Mouse (Mus musculus): ENCODE measurements around the gene Xaf1. TPM values are rescaled to one million over a fixed set of nuclear protein-coding genes. Genes with fewer than 3 reads are reported as not detected.

Xaf1 gene
- polyA plus RNA-seq, 1 experiment, result 35.2 TPM

- Histone ChIP-seq H3K4me3 (replicated peaks; ENCODE audit: control insufficient read depth, low read depth, low read length) (no peak overlapping the region), H3K4me1 (ENCODE audit: control insufficient read depth, insufficient read depth, low read length) (no peaks in the 10 kb centered on the region), H3K27ac (ENCODE audit: control insufficient read depth, insufficient read depth, low read depth, low read length, poor library complexity) (no peak overlapping the region)
- TF ChIP-seq CTCF (IDR thresholded peaks at IDR 0.05; ENCODE audit: control insufficient read depth, insufficient read depth, low read length) (no peak), POLR2A (IDR thresholded peaks at IDR 0.05; ENCODE audit: borderline replicate concordance, control insufficient read depth, low read depth, low read length) (no peak)
- WGBS, result 69% methylated on average over 5 of the region's 5 CpGs
Measured at GRCm38 (mm10) chr11:72281143-72281851, 20.1 kb upstream of the Xaf1 start.

DNA sequence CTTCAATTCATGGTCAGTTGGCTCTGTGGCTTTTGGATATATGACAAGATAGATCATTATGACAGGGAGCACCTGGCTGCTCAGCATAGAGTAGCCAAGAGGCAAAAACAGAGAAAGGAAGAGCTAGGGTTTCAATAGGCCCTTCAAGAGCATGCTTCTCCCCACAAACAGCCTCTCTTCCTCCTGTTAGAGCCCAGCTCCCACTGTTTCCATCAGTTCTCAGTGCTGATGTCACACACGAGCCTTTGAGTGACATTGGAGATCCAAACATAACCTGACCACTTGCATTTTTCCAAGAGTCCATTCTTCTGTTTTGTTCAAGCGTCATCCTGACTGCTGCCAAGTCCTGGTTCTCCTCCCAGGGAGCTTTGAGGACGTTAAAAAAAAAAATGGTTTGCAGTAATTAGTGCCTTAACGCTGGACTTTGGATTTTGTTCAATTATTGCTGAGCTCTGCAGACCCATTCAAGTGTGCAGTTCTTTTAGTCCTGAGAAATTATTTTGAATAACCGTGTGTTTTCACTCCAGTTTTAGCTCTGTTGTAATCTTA lies 19.5 kb upstream of the Xaf1 start:
- 59% methylated on average over 5 of the region's 5 CpGs for WGBS
- TF ChIP-seq CTCF (IDR thresholded peaks at IDR 0.05; ENCODE audit: control insufficient read depth, insufficient read depth, low read length), result no peak
- no peak for TF ChIP-seq POLR2A (IDR thresholded peaks at IDR 0.05; ENCODE audit: borderline replicate concordance, control insufficient read depth, low read depth, low read length)
- no peak overlapping the region for H3K27ac ChIP-seq (ENCODE audit: control insufficient read depth, insufficient read depth, low read depth, low read length, poor library complexity)
- H3K4me3 ChIP-seq (replicated peaks; ENCODE audit: control insufficient read depth, low read depth, low read length), result no peak overlapping the region
- no peaks in the 10 kb centered on the region for H3K4me1 ChIP-seq (ENCODE audit: control insufficient read depth, insufficient read depth, low read length)

DNA sequence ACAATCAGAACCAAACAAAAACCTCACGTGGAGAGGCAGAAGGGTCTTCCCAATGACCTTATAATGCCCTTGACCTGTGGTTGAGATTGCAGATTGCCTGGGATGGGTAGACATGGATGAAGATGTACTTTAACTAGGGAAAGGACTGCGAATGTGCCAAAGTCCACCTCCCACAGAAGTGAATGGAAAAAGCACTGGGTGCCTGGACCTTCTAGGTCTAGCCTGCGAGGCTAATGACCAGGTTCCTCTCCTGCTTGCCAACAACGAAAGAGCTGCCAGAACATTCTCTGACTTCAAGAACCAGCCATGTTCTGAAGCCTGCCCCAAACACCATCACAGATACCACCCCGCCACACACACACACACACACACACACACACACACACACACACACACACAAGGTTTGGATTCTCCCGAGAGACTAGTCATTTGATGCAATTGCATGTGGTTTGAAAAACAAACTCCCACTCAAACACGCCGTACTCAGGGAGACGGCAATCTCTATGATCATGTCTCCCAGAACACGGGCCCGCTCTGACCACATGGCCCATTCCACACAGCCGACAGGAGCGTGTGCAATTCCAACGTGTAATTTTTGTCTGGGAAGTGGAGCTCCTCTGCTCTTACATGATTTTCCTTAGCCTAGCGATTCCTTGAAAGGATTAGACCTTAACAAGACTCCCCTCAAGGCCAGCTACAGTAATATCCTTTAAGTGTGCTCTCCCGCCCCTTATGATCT lies 17.8 kb upstream of the Xaf1 start:
- 79% methylated on average over 16 of the region's 16 CpGs for WGBS
- no peaks in the 10 kb centered on the region for H3K4me1 ChIP-seq (ENCODE audit: control insufficient read depth, insufficient read depth, low read length)
- H3K27ac ChIP-seq (ENCODE audit: control insufficient read depth, insufficient read depth, low read depth, low read length, poor library complexity), result no peak overlapping the region
- H3K4me3 ChIP-seq (replicated peaks; ENCODE audit: control insufficient read depth, low read depth, low read length), result no peak overlapping the region
- TF ChIP-seq CTCF (IDR thresholded peaks at IDR 0.05; ENCODE audit: control insufficient read depth, insufficient read depth, low read length) (no peak), POLR2A (IDR thresholded peaks at IDR 0.05; ENCODE audit: borderline replicate concordance, control insufficient read depth, low read depth, low read length) (no peak)

- no peak overlapping the region for H3K27ac ChIP-seq (ENCODE audit: control insufficient read depth, insufficient read depth, low read depth, low read length, poor library complexity)
- WGBS, result 74% methylated on average over 14 of the region's 14 CpGs
- H3K4me3 ChIP-seq (replicated peaks; ENCODE audit: control insufficient read depth, low read depth, low read length), result no peak overlapping the region
- no peaks in the 10 kb centered on the region for H3K4me1 ChIP-seq (ENCODE audit: control insufficient read depth, insufficient read depth, low read length)
- TF ChIP-seq POLR2A (IDR thresholded peaks at IDR 0.05; ENCODE audit: borderline replicate concordance, control insufficient read depth, low read depth, low read length), result no peak
- no peak for TF ChIP-seq CTCF (IDR thresholded peaks at IDR 0.05; ENCODE audit: control insufficient read depth, insufficient read depth, low read length)
Measured at GRCm38 (mm10) chr11:72284532-72285182, 16.8 kb upstream of the Xaf1 start.

DNA sequence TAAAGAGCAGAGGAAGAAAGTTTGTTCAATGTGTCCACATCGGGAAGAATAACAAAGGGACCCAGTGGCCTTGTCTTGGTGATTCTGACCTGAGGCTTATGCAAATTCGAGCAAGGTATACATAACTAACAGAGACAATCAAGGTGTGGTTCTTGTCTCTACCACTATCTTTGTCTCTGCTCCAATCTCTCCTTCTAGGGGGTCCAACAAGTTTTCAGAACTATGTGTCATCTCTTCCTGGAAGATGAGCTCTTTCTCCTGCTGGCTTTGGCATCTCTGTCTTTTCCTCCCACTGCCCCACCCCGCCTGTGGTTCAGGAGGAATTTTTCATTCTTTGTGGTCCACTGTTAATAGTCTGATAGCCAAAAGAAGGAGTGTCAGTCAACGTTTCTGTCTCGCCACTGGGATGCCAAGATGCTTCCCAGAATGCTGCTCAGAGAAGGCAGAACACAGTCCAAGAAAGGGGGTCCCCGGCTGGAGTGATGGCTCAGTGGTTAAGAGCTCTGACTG lies 15.4 kb upstream of the Xaf1 start:
- 64% methylated on average over 6 of the region's 6 CpGs for WGBS
- Histone ChIP-seq H3K4me3 (replicated peaks; ENCODE audit: control insufficient read depth, low read depth, low read length) (no peak overlapping the region), H3K4me1 (ENCODE audit: control insufficient read depth, insufficient read depth, low read length) (no peaks in the 10 kb centered on the region), H3K27ac (ENCODE audit: control insufficient read depth, insufficient read depth, low read depth, low read length, poor library complexity) (no peak overlapping the region)
- TF ChIP-seq POLR2A (IDR thresholded peaks at IDR 0.05; ENCODE audit: borderline replicate concordance, control insufficient read depth, low read depth, low read length) (no peak), CTCF (IDR thresholded peaks at IDR 0.05; ENCODE audit: control insufficient read depth, insufficient read depth, low read length) (no peak)

GRCm38 (mm10) chr11:72286651-72287050 lies 14.8 kb upstream of the Xaf1 start:
- TF ChIP-seq CTCF (IDR thresholded peaks at IDR 0.05; ENCODE audit: control insufficient read depth, insufficient read depth, low read length), result no peak
- no peak for TF ChIP-seq POLR2A (IDR thresholded peaks at IDR 0.05; ENCODE audit: borderline replicate concordance, control insufficient read depth, low read depth, low read length)
- Histone ChIP-seq H3K4me3 (replicated peaks; ENCODE audit: control insufficient read depth, low read depth, low read length) (no peak overlapping the region), H3K27ac (ENCODE audit: control insufficient read depth, insufficient read depth, low read depth, low read length, poor library complexity) (no peak overlapping the region), H3K4me1 (ENCODE audit: control insufficient read depth, insufficient read depth, low read length) (no peaks in the 10 kb centered on the region)
- 70% methylated on average over 3 of the region's 3 CpGs for WGBS

GRCm38 (mm10) chr11:72287126-72287525 lies 14.3 kb upstream of the Xaf1 start:
- Histone ChIP-seq H3K4me1 (ENCODE audit: control insufficient read depth, insufficient read depth, low read length) (no peaks in the 10 kb centered on the region), H3K27ac (ENCODE audit: control insufficient read depth, insufficient read depth, low read depth, low read length, poor library complexity) (no peak overlapping the region), H3K4me3 (replicated peaks; ENCODE audit: control insufficient read depth, low read depth, low read length) (no peak overlapping the region)
- 79% methylated on average over 2 of the region's 2 CpGs for WGBS
- TF ChIP-seq POLR2A (IDR thresholded peaks at IDR 0.05; ENCODE audit: borderline replicate concordance, control insufficient read depth, low read depth, low read length) (no peak), CTCF (IDR thresholded peaks at IDR 0.05; ENCODE audit: control insufficient read depth, insufficient read depth, low read length) (no peak)

- TF ChIP-seq POLR2A (IDR thresholded peaks at IDR 0.05; ENCODE audit: borderline replicate concordance, control insufficient read depth, low read depth, low read length), result no peak
Measured at GRCm38 (mm10) chr11:72287543-72287942, 13.9 kb upstream of the Xaf1 start.

More at GRCm38 (mm10) chr11:72287543-72287942, 13.9 kb upstream of the Xaf1 start:
- 87% methylated on average over 3 of the region's 3 CpGs for WGBS
- no peaks in the 10 kb centered on the region for H3K4me1 ChIP-seq (ENCODE audit: control insufficient read depth, insufficient read depth, low read length)
- H3K4me3 ChIP-seq (replicated peaks; ENCODE audit: control insufficient read depth, low read depth, low read length), result no peak overlapping the region
- H3K27ac ChIP-seq (ENCODE audit: control insufficient read depth, insufficient read depth, low read depth, low read length, poor library complexity), result no peak overlapping the region

Data from bone marrow, adult 2 months (tissue).